Mouse (Mus musculus): Measurements from ENCODE around the gene Akt1s1. TPM values are rescaled to one million over a fixed set of nuclear protein-coding genes. Genes with fewer than 3 reads are reported as not detected.
A peak's percentile ranks its signal among the peaks of the same experiment; 100 is the strongest.

Gene Akt1s1
- total and polyA plus RNA-seq, 2 experiments from 2014 or later: 81.8 to 91.8 TPM

GRCm38 (mm10) chr7:44819863-44820262 lies 28.9 kb upstream of the Akt1s1 start:
- Histone ChIP-seq H3K9ac (replicated peaks; ENCODE audit: low read depth, low read length) (no peak overlapping the region), H3K27me3 (ENCODE audit: control insufficient read depth, insufficient read depth, low read length) (no peaks in the 10 kb centered on the region), H3K36me3 (replicated peaks; ENCODE audit: control insufficient read depth, insufficient read depth, low read length) (no peaks in the 10 kb centered on the region), H3K9me3 (replicated peaks; ENCODE audit: control insufficient read depth, low read length) (no peaks in the 10 kb centered on the region), H3K27ac (ENCODE audit: low read depth) (no peak overlapping the region), H3K4me1 (ENCODE audit: control insufficient read depth, insufficient read depth) (peaks cover 42% of the 10 kb centered on the region), H3K4me2 (ENCODE audit: low read depth, low read length) (0 out of 2 replicates have a peak overlapping the region, but pooled peaks have one; percentile 85), H3K4me3 (ENCODE audit: low read depth, low read length) (no peak overlapping the region)
- ATAC-seq (ENCODE audit: insufficient read depth, low read depth): no peak
- TF ChIP-seq EP300 (IDR thresholded peaks at IDR 0.05; ENCODE audit: low read depth) (no peak), CTCF (IDR thresholded peaks at IDR 0.05; ENCODE audit: low read depth) (no peak)
- DNase-seq (ENCODE audit: low spot score): no peak
- 27% methylated on average over 5 of the region's 5 CpGs for WGBS

- no peaks in the 10 kb centered on the region for H3K9me3 ChIP-seq (replicated peaks; ENCODE audit: control insufficient read depth, low read length)
- no peak overlapping the region for H3K4me3 ChIP-seq (ENCODE audit: low read depth, low read length)
- no peak overlapping the region for H3K27ac ChIP-seq (ENCODE audit: low read depth)
- no peak for TF ChIP-seq CTCF (IDR thresholded peaks at IDR 0.05; ENCODE audit: low read depth)
- no peak for TF ChIP-seq EP300 (IDR thresholded peaks at IDR 0.05; ENCODE audit: low read depth)
- H3K9ac ChIP-seq (replicated peaks; ENCODE audit: low read depth, low read length): no peak overlapping the region
- H3K27me3 ChIP-seq (ENCODE audit: control insufficient read depth, insufficient read depth, low read length): no peaks in the 10 kb centered on the region
- WGBS: 54% methylated on average over 3 of the region's 3 CpGs
- no peak for DNase-seq (ENCODE audit: low spot score)
- no peaks in the 10 kb centered on the region for H3K36me3 ChIP-seq (replicated peaks; ENCODE audit: control insufficient read depth, insufficient read depth, low read length)
- no peak for ATAC-seq (ENCODE audit: insufficient read depth, low read depth)
- H3K4me1 ChIP-seq (ENCODE audit: control insufficient read depth, insufficient read depth): peaks cover 40% of the 10 kb centered on the region
- H3K4me2 ChIP-seq (ENCODE audit: low read depth, low read length): no peak overlapping the region
Measured at GRCm38 (mm10) chr7:44820525-44820924, 28.3 kb upstream of the Akt1s1 start.

- peaks cover 40% of the 10 kb centered on the region for H3K4me1 ChIP-seq (ENCODE audit: control insufficient read depth, insufficient read depth)
- H3K27me3 ChIP-seq (ENCODE audit: control insufficient read depth, insufficient read depth, low read length): no peaks in the 10 kb centered on the region
- TF ChIP-seq CTCF (IDR thresholded peaks at IDR 0.05; ENCODE audit: low read depth) (no peak), EP300 (IDR thresholded peaks at IDR 0.05; ENCODE audit: low read depth) (no peak)
- H3K36me3 ChIP-seq (replicated peaks; ENCODE audit: control insufficient read depth, insufficient read depth, low read length): no peaks in the 10 kb centered on the region
- no peak overlapping the region for H3K9ac ChIP-seq (replicated peaks; ENCODE audit: low read depth, low read length)
- H3K4me2 ChIP-seq (ENCODE audit: low read depth, low read length): no peak overlapping the region
- DNase-seq (ENCODE audit: low spot score) (no peak), ATAC-seq (ENCODE audit: insufficient read depth, low read depth) (no peak)
- no peaks in the 10 kb centered on the region for H3K9me3 ChIP-seq (replicated peaks; ENCODE audit: control insufficient read depth, low read length)
- 77% methylated on average over 7 of the region's 7 CpGs for WGBS
- no peak overlapping the region for H3K4me3 ChIP-seq (ENCODE audit: low read depth, low read length)
- H3K27ac ChIP-seq (ENCODE audit: low read depth): no peak overlapping the region
Measured at GRCm38 (mm10) chr7:44821666-44822448, 26.9 kb upstream of the Akt1s1 start.

- no peak overlapping the region for H3K4me2 ChIP-seq (ENCODE audit: low read depth, low read length)
- no peak overlapping the region for H3K27ac ChIP-seq (ENCODE audit: low read depth)
- no peak for DNase-seq (ENCODE audit: low spot score)
- no peaks in the 10 kb centered on the region for H3K27me3 ChIP-seq (ENCODE audit: control insufficient read depth, insufficient read depth, low read length)
- H3K36me3 ChIP-seq (replicated peaks; ENCODE audit: control insufficient read depth, insufficient read depth, low read length): peaks cover 4% of the 10 kb centered on the region
- WGBS: 40% methylated on average over 7 of the region's 7 CpGs
- H3K4me3 ChIP-seq (ENCODE audit: low read depth, low read length): no peak overlapping the region
- H3K9me3 ChIP-seq (replicated peaks; ENCODE audit: control insufficient read depth, low read length): no peaks in the 10 kb centered on the region
- H3K4me1 ChIP-seq (ENCODE audit: control insufficient read depth, insufficient read depth): peaks cover 24% of the 10 kb centered on the region
- H3K9ac ChIP-seq (replicated peaks; ENCODE audit: low read depth, low read length): no peak overlapping the region
- no peak for ATAC-seq (ENCODE audit: insufficient read depth, low read depth)
- TF ChIP-seq CTCF (IDR thresholded peaks at IDR 0.05; ENCODE audit: low read depth) (peak; percentile 30; the same call in 1 of the 2 replicates), EP300 (IDR thresholded peaks at IDR 0.05; ENCODE audit: low read depth) (no peak)
Measured at GRCm38 (mm10) chr7:44823409-44823808, 25.4 kb upstream of the Akt1s1 start.

GRCm38 (mm10) chr7:44824872-44825271 lies 23.9 kb upstream of the Akt1s1 start:
- 15% methylated on average over 3 of the region's 3 CpGs for WGBS
- Histone ChIP-seq H3K27ac (ENCODE audit: low read depth) (no peak overlapping the region), H3K9ac (replicated peaks; ENCODE audit: low read depth, low read length) (no peak overlapping the region), H3K4me3 (ENCODE audit: low read depth, low read length) (no peak overlapping the region), H3K9me3 (replicated peaks; ENCODE audit: control insufficient read depth, low read length) (no peaks in the 10 kb centered on the region), H3K27me3 (ENCODE audit: control insufficient read depth, insufficient read depth, low read length) (no peaks in the 10 kb centered on the region), H3K4me2 (ENCODE audit: low read depth, low read length) (no peak overlapping the region), H3K4me1 (ENCODE audit: control insufficient read depth, insufficient read depth) (peaks cover 10% of the 10 kb centered on the region), H3K36me3 (replicated peaks; ENCODE audit: control insufficient read depth, insufficient read depth, low read length) (peaks cover 19% of the 10 kb centered on the region)
- TF ChIP-seq EP300 (IDR thresholded peaks at IDR 0.05; ENCODE audit: low read depth) (no peak), CTCF (IDR thresholded peaks at IDR 0.05; ENCODE audit: low read depth) (peak; percentile 95)
- DNase-seq (ENCODE audit: low spot score): peak; percentile 74
- peak; percentile 75; the same call in 1 of the 2 replicates for ATAC-seq (ENCODE audit: insufficient read depth, low read depth)

Data from heart, postnatal 0 days (tissue).